Mouse (Mus musculus) central nervous system, embryonic 18 days (tissue): ENCODE measurements around the gene Fam205a3. TPM values are rescaled to one million over a fixed set of nuclear protein-coding genes. Genes with fewer than 3 reads are reported as not detected.

Experiments used
- polyA plus RNA-seq: library from polyadenylated mRNA; depleted of rRNA; stranded (reverse); fragments of >200 nt; gene quantifications from 2 replicates; pipeline ENCODE4 v1.2.3, GENCODE M21; 2012; rRNA removed

Gene Fam205a3
- 0.32 and 0.38 TPM in 2 replicates for polyA plus RNA-seq

GRCm38 (mm10) chr4:42318034-42318433 is at the start of gene Fam205a3:
Fam205a3 (plus strand) TSS chr4:42318334.

GRCm38 (mm10) chr4:42293967-42294366 is 24.2 kb upstream of the Fam205a3 start, which contains the start of gene Gm21953:
Gm21953 (plus strand) TSS chr4:42294267.

Other genes starting within 250 kb of the Fam205a3 start
- not detected in 2 replicates for gene Gm3893, start 227.1 kb upstream of the Fam205a3 start, polyA plus RNA-seq
- not detected in 2 replicates for gene Gm13304, start 203.5 kb upstream of the Fam205a3 start, polyA plus RNA-seq
- 2.4 and 4.9 TPM in 2 replicates for gene Gm13306, start 164.9 kb upstream of the Fam205a3 start, polyA plus RNA-seq
- 0.24 and 0.36 TPM in 2 replicates for gene Gm13305, start 149.7 kb upstream of the Fam205a3 start, polyA plus RNA-seq
- not detected in 2 replicates for gene Gm10600, start 77.7 kb upstream of the Fam205a3 start, polyA plus RNA-seq
- gene Ccl21b, start 62.6 kb upstream of the Fam205a3 start, polyA plus RNA-seq, result not detected in 2 replicates
- not detected in 2 replicates for gene Gm21953, start 24.1 kb upstream of the Fam205a3 start, polyA plus RNA-seq
- not detected in 2 replicates for gene Gm21586, start 121.0 kb downstream of the Fam205a3 start, polyA plus RNA-seq
- gene Gm2163, start 148.4 kb downstream of the Fam205a3 start, polyA plus RNA-seq, result 0.80 and 1.0 TPM in 2 replicates
- 0.32 and 0.38 TPM in 2 replicates for gene Fam205a2, start 209.8 kb downstream of the Fam205a3 start, polyA plus RNA-seq